Mouse (Mus musculus) MN1 (cell line): Measurements from ENCODE around the gene Rnf225.

ENCODE experiments used
- DNase-seq: peaks from one replicate; pipeline ENCODE4 v3.0.0-alpha.2; 2016; ENCODE audit warnings: low spot score

Rnf225 gene

DNA sequence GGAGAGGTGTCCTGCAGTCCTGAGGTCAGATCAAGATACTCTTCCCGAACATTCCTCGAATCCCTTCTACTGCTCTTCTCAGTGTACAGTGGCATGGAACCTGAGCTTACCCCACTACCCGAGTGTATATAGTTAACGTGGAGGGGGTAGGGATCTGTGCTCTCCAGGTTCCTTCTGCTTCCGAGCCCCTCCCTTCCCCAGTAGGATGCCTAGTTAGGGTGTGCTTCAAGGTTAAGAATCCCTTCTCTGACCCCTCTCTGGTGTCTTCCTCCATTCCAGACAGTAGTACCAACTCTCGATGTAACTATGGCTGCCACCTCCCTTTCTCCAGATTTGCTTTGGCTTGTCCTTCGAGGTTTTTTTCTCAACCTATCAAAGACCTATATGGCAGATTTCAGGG is 53.1 kb downstream of the Rnf225 start:
- no peak for DNase-seq
